Mouse (Mus musculus): ENCODE measurements around the gene Eif4g1. TPM values are rescaled to one million over a fixed set of nuclear protein-coding genes. Genes with fewer than 3 reads are reported as not detected.

Eif4g1 gene
- total and polyA plus RNA-seq, 2 experiments from 2014 or later, result 74.6 to 296 TPM

DNA sequence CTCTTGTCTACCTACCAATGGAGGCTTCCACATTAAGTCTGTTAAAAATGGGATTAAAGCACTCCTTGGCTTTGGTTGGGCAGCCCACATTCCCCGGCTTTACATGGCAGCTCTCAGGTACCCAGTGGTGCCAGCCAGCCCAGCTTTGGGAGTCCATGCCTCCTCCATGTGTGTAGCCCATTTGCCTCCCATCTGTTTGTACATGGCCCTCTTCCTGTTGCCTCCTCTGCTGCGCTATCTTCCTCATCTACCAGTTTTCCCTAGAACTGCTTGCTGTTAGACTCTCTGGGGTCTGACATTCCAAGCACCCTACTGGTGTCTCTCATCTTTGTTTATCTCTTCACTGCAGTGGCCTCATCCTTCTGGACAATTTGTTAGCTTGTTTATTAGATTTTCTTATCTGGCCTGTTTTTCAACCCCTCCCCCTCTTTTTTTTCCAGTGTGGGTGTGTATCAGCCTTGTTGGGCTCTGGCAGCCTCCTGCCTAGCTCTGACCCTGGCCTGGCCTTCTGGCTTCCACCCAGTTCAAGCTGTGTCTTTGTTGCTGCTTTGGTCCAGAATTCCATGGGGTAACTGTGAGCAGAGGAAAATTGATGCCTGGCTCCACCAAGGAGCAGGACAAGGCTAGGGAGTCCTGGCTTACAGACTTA lies 38.4 kb downstream of the Eif4g1 start:
- H3K27me3 ChIP-seq (ENCODE audit: control insufficient read depth, insufficient read depth, low read length), result no peaks in the 10 kb centered on the region
- H3K9me3 ChIP-seq (replicated peaks; ENCODE audit: control insufficient read depth, low read length), result no peaks in the 10 kb centered on the region
- no peak overlapping the region for H3K9ac ChIP-seq (replicated peaks; ENCODE audit: low read depth, low read length)
- WGBS, result 82% methylated on average over 2 of the region's 2 CpGs
- H3K27ac ChIP-seq (ENCODE audit: low read depth), result no peak overlapping the region
- no peak for TF ChIP-seq CTCF (IDR thresholded peaks at IDR 0.05; ENCODE audit: low read depth)
- TF ChIP-seq EP300 (IDR thresholded peaks at IDR 0.05; ENCODE audit: low read depth), result no peak
- H3K4me1 ChIP-seq (ENCODE audit: control insufficient read depth, insufficient read depth), result 0 out of 2 replicates have a peak, but pooled peaks cover 3% of the 10 kb centered on the region
- H3K4me3 ChIP-seq (ENCODE audit: low read depth, low read length), result no peak overlapping the region
- ATAC-seq (ENCODE audit: insufficient read depth, low read depth) (no peak), DNase-seq (ENCODE audit: low spot score) (no peak)
- H3K36me3 ChIP-seq (replicated peaks; ENCODE audit: control insufficient read depth, insufficient read depth, low read length), result 0 out of 2 replicates have a peak, but pooled peaks cover 5% of the 10 kb centered on the region
- no peak overlapping the region for H3K4me2 ChIP-seq (ENCODE audit: low read depth, low read length)

DNA sequence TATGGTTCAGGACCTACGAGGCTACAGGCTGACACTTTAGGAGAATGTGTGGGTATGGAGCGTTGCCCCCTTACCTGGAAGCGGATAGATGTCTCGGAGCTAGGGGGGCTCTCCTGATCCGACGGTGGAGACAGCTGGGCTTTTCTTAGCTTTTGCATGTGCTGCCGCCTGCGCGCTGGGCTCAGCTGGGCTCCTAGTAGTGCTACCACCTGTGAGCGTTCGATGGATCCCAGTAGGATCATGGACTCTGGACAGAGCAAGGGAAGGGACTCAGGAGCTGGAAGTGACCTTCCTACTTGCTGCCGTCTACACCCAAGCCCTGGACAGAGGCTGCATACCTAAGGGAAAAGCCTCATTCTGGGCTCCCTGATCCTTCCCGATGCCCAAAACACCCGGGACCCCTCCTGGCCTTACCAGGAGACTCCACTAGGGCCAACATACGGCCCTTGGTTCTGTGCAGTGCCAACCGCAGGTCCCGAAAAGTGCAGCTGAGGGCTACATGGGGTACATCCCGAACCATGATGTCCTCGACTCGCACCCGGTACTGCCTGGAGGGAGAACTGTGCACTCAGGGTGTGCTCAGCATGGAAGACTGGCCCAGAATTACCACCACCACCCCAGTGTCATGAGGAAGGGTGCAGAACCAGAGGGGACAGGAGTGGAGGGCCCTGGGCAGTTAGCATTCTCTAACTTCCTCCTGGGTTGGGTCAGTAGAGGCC lies 40.3 kb downstream of the Eif4g1 start:
- H3K4me3 ChIP-seq (ENCODE audit: low read depth, low read length), result no peak overlapping the region
- H3K27me3 ChIP-seq (ENCODE audit: control insufficient read depth, insufficient read depth, low read length), result no peaks in the 10 kb centered on the region
- DNase-seq (ENCODE audit: low spot score), result no peak
- 89% methylated on average over 21 of the region's 21 CpGs for WGBS
- no peaks in the 10 kb centered on the region for H3K4me1 ChIP-seq (ENCODE audit: control insufficient read depth, insufficient read depth)
- TF ChIP-seq CTCF (IDR thresholded peaks at IDR 0.05; ENCODE audit: low read depth) (no peak), EP300 (IDR thresholded peaks at IDR 0.05; ENCODE audit: low read depth) (no peak)
- H3K9ac ChIP-seq (replicated peaks; ENCODE audit: low read depth, low read length), result no peak overlapping the region
- ATAC-seq (ENCODE audit: insufficient read depth, low read depth), result no peak
- H3K27ac ChIP-seq (ENCODE audit: low read depth), result no peak overlapping the region
- H3K36me3 ChIP-seq (replicated peaks; ENCODE audit: control insufficient read depth, insufficient read depth, low read length), result peaks cover 2% of the 10 kb centered on the region; the same call in 1 of the 2 replicates
- no peak overlapping the region for H3K4me2 ChIP-seq (ENCODE audit: low read depth, low read length)
- no peaks in the 10 kb centered on the region for H3K9me3 ChIP-seq (replicated peaks; ENCODE audit: control insufficient read depth, low read length)

DNA sequence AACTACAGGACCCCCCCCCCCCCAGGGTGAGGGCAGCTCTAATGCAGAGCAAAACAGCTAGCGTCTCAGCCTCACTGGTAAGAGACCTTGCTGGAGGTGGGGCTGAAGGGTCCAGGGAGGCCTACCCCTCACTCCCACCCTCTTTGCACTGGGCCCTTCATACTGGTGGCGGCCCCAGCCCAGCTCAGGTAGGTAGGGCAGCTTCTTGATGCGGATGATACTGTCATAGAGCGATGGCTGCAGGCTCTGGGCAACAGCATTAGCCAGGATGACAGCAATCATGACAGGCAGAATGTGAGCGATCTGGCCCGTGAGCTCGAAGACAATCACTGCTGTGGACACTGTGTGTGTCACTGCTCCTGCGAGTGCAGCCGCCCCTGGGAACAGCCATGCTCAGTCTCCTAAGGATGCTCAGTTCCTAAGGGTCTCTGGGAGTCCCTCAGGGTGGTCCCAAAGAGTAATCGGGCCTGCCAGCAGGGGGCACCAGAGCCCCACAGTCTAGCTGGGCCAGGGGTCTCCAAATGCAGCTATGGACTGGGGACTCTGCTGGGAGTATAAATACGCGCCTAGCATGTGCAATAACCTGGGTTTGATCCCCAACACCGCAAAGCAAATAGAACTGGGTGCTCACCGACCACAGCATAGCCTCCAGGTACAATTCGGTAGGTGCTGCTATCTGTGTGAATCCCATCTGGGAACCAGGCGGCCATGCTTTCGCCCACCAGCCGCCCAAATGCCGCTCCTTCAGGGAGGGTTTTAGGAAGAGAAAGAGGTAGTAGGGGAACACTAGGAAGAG lies 41.0 kb downstream of the Eif4g1 start:
- Histone ChIP-seq H3K27ac (ENCODE audit: low read depth) (no peak overlapping the region), H3K9me3 (replicated peaks; ENCODE audit: control insufficient read depth, low read length) (no peaks in the 10 kb centered on the region), H3K4me2 (ENCODE audit: low read depth, low read length) (no peak overlapping the region), H3K36me3 (replicated peaks; ENCODE audit: control insufficient read depth, insufficient read depth, low read length) (no peaks in the 10 kb centered on the region; the same call in 1 of the 2 replicates), H3K4me3 (ENCODE audit: low read depth, low read length) (no peak overlapping the region), H3K9ac (replicated peaks; ENCODE audit: low read depth, low read length) (no peak overlapping the region), H3K27me3 (ENCODE audit: control insufficient read depth, insufficient read depth, low read length) (no peaks in the 10 kb centered on the region), H3K4me1 (ENCODE audit: control insufficient read depth, insufficient read depth) (no peaks in the 10 kb centered on the region)
- WGBS, result 77% methylated on average over 19 of the region's 19 CpGs
- TF ChIP-seq CTCF (IDR thresholded peaks at IDR 0.05; ENCODE audit: low read depth), result peak; percentile 57
- no peak for TF ChIP-seq EP300 (IDR thresholded peaks at IDR 0.05; ENCODE audit: low read depth)
- ATAC-seq (ENCODE audit: insufficient read depth, low read depth) (no peak), DNase-seq (ENCODE audit: low spot score) (no peak)

DNA sequence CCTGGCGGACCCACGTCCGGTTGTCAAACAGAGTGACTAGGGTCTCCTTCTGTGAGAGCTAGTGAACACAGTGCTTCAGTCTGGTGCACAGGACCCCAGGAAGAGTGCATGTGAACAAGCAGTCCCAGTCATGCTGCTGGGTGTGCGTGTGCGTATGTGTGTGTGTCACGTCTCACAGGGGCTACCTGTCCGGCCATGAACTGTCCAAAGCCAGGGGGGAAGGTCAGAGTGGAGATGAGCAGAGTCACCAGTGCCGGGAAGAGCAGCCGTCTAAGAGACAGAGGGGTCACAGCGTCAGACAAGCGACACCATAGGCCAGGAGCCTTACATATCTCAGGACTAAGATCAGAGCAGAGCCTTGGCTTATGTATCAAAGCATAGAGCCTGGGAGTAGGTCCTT lies 42.3 kb downstream of the Eif4g1 start:
- Histone ChIP-seq H3K27me3 (ENCODE audit: control insufficient read depth, insufficient read depth, low read length) (no peaks in the 10 kb centered on the region), H3K4me2 (ENCODE audit: low read depth, low read length) (no peak overlapping the region), H3K27ac (ENCODE audit: low read depth) (no peak overlapping the region), H3K36me3 (replicated peaks; ENCODE audit: control insufficient read depth, insufficient read depth, low read length) (no peaks in the 10 kb centered on the region; the same call in 1 of the 2 replicates), H3K4me1 (ENCODE audit: control insufficient read depth, insufficient read depth) (0 out of 2 replicates have a peak, but pooled peaks cover 6% of the 10 kb centered on the region), H3K9me3 (replicated peaks; ENCODE audit: control insufficient read depth, low read length) (no peaks in the 10 kb centered on the region), H3K4me3 (ENCODE audit: low read depth, low read length) (no peak overlapping the region), H3K9ac (replicated peaks; ENCODE audit: low read depth, low read length) (no peak overlapping the region)
- ATAC-seq (ENCODE audit: insufficient read depth, low read depth) (no peak), DNase-seq (ENCODE audit: low spot score) (no peak)
- WGBS, result 91% methylated on average over 11 of the region's 11 CpGs
- TF ChIP-seq EP300 (IDR thresholded peaks at IDR 0.05; ENCODE audit: low read depth) (no peak), CTCF (IDR thresholded peaks at IDR 0.05; ENCODE audit: low read depth) (no peak)

DNA sequence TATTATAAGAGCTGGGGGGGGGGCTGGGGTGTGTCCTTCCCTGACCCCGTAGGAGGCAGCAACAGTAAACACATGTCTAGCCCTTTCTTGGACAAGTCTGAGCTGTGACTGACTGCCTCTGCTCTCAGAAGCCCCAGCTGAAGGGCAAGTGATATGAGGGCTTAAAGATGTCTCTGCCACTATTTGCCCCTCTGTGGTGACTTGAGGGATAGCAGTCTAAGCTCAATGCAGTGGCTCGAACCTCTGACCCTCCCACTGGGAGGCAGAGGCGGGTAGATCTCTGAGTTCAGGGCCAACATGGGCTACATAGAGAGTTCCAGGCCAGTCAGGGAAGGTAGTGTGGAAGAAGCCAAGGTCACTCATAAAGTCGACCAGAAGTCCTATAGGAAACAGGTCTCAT lies 42.7 kb downstream of the Eif4g1 start:
- H3K27me3 ChIP-seq (ENCODE audit: control insufficient read depth, insufficient read depth, low read length), result no peaks in the 10 kb centered on the region
- 74% methylated on average over 4 of the region's 4 CpGs for whole genome bisulfite sequencing
- no peaks in the 10 kb centered on the region for H3K9me3 ChIP-seq (replicated peaks; ENCODE audit: control insufficient read depth, low read length)
- no peak overlapping the region for H3K4me2 ChIP-seq (ENCODE audit: low read depth, low read length)
- no peaks in the 10 kb centered on the region; the same call in 1 of the 2 replicates for H3K36me3 ChIP-seq (replicated peaks; ENCODE audit: control insufficient read depth, insufficient read depth, low read length)
- H3K27ac ChIP-seq (ENCODE audit: low read depth), result no peak overlapping the region
- ATAC-seq (ENCODE audit: insufficient read depth, low read depth) (no peak), DNase-seq (ENCODE audit: low spot score) (no peak)
- H3K4me1 ChIP-seq (ENCODE audit: control insufficient read depth, insufficient read depth), result 0 out of 2 replicates have a peak, but pooled peaks cover 9% of the 10 kb centered on the region
- no peak overlapping the region for H3K4me3 ChIP-seq (ENCODE audit: low read depth, low read length)
- TF ChIP-seq CTCF (IDR thresholded peaks at IDR 0.05; ENCODE audit: low read depth) (no peak), EP300 (IDR thresholded peaks at IDR 0.05; ENCODE audit: low read depth) (no peak)
- no peak overlapping the region for H3K9ac ChIP-seq (replicated peaks; ENCODE audit: low read depth, low read length)

Measured in heart, postnatal 0 days (tissue).